Mouse (Mus musculus) right cerebral cortex, postnatal 14 days (tissue): Measurements from ENCODE around the gene Gm2897.
A peak's percentile ranks its signal among the peaks of the same experiment; 100 is the strongest.
"Not testable (repeated sequence)": the region's sequence is repeated elsewhere in the genome, so short reads cannot be mapped to it uniquely, and the experiment has no call there.

Source experiments
- DNase-seq: peaks from one replicate; pipeline ENCODE4 v3.0.0; 2022

Gm2897 gene

GRCm38 (mm10) chr14:3048727-3049512 lies at the start of gene Gm2897:
Gm2897 (plus strand) TSS chr14:3049285.
- not testable (repeated sequence) for DNase-seq

- not testable (repeated sequence) for DNase-seq
Measured at GRCm38 (mm10) chr14:3029702-3030101, 19.4 kb upstream of the Gm2897 start, which contains the start of gene Gm2888. Gm2888 (plus strand) TSS chr14:3030002.

GRCm38 (mm10) chr14:3049513-3049800 lies 372 bp downstream of the Gm2897 start:
- peak; percentile 6 for DNase-seq

GRCm38 (mm10) chr14:3050087-3050486 lies 1.0 kb downstream of the Gm2897 start:
- DNase-seq, result not testable (repeated sequence)

- DNase-seq, result not testable (repeated sequence)
Measured at GRCm38 (mm10) chr14:3116051-3116450, 67.0 kb downstream of the Gm2897 start.
